Mouse (Mus musculus) urinary bladder, postnatal 4 days (tissue): ENCODE data around the gene Mt3.
"Not testable (repeated sequence)": the region's sequence is repeated elsewhere in the genome, so short reads cannot be mapped to it uniquely, and the experiment has no call there.

ENCODE experiments used
- DNase-seq, 2 experiments: peaks; one replicate each; pipeline ENCODE4 v3.0.0; 2021 to 2022; ENCODE audit warnings: low spot score in 2 of 2

Gene Mt3

DNA sequence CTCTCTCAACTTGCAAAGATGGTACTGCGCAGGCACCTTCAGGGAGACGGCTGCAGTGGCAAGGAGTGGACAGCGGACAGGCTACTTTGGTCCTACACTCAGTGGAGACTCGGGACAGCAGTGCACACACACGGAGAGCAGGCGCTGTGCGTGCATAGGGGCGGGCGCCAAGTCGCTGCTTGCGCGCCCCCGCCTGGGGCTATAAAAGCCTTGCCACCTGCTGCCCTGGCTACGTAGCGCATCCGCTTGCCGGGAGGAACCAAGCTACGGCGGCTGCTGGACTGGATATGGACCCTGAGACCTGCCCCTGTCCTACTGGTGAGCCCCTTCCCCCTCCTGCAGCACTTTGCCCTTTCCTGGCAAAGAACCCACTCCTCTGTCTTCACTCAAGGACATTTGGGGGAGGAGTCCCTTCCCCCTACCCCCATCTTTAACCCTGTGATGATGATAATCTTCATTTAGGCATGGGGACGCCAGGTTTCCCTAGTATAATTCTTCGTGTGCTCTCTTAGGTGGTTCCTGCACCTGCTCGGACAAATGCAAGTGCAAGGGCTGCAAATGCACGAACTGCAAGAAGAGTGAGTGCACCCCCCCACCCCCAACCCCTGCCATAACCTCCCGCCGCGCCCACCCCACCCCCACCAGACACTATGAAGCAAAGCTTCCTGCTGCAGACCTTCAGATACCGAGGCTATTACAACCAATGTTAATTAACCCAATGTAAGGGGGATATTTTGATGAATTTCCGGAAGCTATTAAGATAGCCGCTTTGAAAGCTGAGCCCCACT lies at the start of gene Mt3:
Mt3 (plus strand) TSS at position 95 of the 788 bp plus-strand sequence.
- DNase-seq, result peak in 1 of 2 experiments; percentile 38

DNA sequence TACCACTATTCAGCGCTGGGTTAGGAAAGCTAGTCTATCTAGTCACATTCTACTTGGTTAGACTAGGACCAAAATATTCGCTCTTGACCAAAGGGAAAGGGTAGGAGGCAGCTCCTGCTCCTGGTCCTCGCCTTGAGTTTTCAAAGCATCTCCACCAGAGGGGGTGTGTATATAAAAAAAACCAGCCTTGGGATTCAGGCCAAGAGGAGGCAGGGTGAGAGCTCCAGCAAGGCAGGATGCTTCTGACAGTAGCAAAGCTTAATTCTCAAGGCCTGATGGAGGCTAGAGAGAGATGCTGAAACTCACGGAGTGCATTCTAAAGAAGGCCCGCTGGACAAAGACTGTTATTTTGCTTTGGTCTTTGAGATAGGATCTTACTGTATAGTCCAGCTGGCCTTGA lies 48.3 kb upstream of the Mt3 start:
- no peak for DNase-seq

DNA sequence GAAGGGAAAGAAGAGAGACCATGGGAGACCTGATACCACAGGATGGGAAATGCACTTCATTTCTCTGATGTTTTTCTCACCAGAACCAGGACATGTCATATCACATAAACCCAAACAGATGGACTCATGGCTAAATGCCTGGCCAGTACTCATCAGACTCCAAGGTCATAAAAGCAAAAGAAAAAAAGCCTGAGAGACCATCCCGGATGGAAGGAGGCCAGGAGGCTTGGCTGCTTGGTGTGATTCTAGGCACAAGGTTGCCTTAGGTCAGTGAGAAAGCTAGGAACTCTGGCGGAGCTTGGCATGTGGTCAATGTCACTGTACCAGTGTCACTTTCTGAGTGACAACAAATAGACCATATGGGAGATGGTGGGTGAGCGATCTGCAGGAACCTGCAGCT lies 44.5 kb upstream of the Mt3 start:
- DNase-seq, result peak in 1 of 2 experiments; percentile 30

DNA sequence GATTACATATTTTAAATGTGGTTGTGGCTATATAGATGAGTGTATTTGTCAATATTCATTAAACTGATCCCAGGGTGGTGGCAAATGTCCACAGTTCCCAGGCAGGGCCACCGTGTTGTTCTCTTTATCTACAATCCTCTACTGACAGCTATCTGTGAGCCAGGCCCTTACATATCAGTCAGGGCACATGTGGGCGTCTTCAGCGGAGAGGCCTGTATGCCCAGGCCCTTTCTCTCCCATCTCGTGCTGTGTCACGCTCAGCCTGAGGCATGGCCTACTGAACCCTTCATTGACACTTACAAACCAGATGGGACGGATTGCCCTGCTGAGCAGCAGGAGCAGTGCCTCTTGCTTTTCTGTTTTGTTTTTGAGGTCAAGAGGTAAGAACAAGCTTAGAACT lies 43.0 kb upstream of the Mt3 start:
- no peak for DNase-seq

DNA sequence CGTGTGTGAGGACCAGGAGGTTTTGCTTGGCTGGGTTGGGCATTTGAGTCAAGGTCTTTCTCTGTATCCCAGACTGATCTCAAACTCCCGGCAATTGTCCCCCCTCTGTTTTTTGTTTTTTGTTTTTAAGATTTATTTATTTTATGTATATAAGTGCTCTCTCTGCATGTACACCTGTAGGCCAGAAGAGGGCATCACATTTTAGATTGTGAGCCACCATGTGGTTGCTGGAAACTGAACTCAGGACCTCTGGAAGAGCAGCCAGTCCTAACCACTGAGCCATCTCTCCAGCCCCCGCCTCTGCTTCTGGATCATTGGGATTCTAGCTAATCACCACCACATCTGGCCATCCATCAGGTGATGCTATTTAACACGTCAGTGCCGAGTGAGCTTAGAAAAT lies 42.6 kb upstream of the Mt3 start:
- DNase-seq, result no peak

DNA sequence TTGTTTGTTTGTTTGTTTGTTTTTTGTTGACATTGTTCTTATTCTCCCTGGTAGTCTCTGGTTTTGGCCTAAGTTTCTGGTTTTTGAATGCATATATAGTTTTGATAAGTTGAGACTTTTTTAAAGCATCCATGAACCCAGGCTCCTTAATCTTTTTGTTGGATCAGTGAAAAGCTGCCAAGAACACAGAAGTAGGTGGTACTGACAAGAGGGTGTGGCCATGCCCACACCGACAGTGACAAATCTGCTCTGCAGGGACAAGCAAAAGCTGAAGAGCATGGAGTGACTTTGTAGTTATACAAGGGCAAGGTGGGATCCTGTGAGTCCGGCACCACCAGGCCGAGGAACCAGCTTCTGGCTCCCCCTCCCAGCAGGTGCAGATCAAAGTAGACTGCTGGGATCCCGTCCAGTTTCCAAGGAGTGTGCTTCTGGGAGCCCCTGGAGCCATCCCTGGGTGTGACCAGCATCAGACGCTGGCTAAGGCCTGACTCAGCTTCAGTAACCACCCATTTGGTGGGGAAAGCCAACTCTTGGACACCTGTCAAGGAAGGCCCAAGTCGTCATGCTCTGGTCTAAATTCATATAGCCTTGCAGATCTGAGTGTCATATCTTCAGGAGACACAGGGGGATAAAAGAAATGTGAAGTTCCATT lies 41.8 kb upstream of the Mt3 start:
- DNase-seq, result no peak

DNA sequence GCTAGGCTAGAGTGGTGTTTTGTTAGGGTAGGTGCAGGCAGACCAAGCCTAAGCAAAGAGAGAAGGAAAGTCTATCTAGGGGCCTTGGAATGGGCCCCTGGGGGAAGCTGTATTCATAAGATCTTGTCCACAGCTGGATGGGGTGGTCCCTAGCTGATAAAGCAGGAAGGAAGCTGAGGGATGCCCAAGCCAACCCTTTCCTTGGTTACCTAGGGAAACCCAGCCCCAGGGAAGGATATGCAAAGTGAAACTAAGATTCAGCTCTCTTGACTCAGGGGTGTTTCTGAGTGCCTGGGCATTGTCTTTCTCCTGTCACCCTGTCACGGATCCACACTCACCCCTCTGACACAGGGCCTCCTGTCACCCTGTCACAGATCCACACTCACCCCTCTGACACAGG lies 39.0 kb upstream of the Mt3 start:
- no peak for DNase-seq

DNA sequence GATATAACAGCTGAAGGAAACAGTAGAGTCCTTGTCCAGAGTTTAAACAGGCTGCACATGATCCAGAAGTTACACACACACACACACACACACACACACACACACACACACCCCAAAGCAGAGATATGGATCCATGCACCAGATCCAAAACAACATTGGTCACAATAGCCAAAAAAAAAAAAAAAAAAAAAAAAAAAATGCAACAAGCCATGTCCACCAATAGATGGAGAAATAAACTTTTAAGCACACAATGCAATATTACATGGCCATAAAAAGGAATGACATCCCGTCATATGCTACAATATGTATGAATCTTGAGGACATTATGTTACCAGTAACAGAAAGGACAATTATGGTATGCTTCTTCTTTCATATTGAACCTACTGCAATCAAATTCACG lies 38.4 kb upstream of the Mt3 start:
- DNase-seq, result no peak

DNA sequence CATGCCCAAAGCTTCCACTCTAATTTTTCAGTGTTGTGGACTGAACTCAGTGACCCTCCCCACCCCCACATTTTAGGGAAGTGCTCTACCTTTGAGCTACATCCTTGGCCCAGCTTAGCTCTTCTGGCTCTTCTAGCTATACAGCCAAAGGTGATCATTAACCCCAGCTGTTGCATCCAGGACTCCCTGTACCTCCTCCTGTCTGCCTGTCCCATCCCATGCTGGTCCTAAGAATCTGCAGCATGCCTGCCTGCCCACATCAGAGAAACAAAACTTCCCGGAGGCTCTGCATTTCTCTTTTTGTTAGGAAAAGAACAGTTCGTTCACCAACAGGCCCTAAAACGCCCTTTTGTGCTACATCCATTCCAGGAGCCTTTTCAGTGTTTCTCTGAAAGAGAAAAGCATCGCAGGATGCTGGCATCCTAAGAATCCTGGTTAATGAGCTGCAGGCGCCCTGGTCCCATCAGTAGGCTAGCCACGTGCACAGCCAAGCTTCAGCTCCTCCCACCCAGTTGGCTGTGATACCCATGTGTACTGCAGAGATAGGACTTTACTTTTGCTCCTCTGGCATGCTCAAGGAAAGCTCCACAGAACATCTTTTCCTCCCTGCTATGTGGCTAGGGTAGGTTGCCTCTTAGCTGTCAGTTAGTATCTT lies 33.5 kb upstream of the Mt3 start:
- no peak for DNase-seq

DNA sequence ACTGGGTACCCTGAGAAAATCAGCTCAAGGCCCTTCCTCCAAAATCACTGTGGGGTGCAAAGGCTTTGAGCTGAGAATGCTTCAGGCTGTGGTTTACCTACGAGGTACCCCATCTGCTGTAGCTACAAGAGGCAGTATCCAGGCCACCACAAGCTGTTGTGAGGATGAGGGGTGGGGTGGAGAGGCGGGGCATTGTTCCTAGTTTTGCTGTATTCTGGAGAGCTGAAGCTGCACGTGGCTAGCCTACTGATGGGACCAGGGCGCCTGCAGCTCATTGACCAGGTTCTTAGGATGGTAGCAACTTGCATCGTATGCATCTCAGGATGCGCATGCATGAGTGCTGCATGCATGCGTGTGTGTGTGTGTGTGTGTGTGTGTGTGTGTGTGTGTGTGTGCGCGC lies 30.8 kb upstream of the Mt3 start:
- DNase-seq, result no peak

DNA sequence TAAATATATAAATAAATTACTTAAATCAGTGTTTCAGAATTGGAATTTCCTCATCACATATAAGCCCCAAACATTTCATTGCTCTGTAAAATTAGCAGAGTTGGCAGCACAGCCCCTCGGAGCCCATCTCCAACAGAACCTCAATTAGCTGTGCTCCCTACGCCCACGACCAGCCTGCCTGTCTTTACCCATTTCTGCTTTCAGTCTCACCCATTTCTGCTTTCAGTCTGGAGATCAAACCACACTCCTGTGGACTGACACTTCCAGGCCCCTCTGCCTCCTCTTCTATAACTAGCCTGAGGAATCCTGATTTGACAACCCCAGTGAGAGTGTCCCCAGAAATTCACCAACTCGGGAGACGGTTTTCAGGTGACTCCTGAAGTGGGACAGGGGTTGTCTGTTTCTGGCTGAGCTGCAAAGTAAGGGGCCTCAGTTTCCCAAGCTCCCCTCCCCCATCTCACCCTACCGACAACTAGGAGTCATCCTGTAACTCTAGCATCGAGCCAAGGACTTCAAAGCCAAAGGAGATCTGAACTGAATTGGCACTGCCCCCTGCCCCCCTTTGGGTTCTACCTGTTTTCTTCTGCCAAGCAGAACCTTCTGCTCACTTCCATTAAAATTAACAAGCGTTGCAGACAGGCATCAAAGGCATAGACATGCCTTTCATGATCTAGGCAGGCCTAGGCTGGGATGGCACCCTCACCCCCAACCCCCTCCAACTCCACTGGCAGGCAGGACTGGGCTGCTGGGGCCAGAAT lies 29.5 kb upstream of the Mt3 start:
- no peak for DNase-seq

DNA sequence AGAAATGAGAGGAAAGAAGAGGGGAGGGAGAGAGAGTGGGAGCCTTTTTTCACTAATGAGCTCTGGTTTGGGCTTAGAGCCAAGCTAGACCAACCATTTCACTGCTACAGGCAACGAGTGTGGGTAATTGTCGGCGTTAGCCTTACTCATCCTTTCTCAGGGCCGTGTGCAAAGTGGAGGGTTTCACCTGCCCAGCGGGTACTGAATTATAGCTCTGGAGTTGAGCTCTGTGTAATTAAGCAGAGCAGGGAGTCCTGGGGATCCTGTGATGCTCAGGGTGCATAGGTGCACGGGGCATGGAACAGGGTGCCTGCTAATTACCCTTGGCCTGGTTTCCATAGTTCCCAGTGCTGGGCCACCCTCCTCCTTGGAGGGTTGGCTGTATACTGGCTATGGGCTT lies 24.7 kb upstream of the Mt3 start:
- DNase-seq, result no peak

DNA sequence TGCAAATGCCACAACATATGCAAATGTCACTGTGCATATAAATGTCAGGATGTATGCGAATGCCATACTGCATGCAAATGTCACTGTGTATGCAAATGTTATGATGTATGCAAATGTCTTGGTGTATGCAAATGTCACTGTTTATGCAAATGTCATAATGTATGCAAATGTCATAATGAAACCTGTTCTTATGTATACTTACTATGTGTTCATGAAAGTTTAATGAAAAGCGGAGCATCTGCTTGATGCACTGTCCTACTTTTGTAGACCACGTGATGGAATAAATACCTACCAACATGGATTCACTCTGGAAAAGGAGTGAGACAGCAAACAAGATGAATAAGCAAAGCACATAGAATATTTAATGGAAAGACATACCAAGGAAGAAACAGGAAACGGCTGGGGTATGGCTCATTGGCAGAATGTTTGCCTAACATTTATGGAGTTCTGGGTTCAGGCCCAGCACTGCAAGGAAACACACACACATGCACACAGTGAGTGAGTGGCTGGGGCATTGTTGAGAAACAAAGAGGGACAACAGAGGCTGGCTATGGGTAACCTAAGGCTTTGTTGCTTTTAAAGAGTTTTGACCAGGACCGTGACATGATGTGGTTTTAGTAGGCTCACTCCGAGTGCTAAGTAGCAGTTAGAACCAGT lies 23.1 kb upstream of the Mt3 start:
- no peak for DNase-seq

DNA sequence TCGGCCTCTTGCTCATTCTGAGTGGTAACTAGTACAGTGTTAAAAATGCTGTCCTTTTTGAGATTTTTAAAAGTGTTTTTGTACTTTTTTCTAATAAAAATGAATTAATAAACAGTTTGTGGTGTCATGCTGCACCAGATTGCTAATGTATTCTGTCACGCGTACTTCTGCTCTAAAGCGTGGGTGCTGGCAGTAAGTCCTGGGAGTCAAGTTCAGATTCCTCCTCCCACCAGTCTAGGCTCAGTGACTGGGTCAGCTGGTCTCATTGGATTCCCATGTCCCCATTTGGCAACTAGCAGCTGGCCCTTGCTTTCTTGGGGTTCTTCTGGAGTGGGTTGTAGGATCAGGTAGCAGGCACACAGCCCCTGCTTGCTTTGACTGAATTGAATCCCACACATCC lies 22.3 kb upstream of the Mt3 start:
- no peak for DNase-seq

DNA sequence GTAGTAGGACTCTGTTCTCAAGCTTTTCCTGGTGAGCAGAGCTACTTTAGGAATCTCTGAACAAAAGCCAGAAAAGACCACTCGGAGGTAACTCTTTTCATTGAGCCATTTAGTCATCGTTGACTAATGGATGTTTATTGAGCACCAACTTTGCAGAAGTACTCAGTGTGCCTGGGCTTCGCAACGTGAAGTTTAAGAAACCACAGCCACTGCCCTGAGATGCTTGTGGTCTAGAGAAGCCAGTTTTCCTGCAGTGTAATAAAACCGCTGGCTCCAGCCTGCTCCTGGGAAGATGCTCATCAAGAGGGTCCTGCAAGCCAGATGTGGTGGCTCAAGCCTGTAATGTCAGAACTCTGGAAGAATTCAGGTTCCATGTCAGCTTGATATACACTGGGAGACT lies 20.3 kb upstream of the Mt3 start:
- DNase-seq, result no peak

DNA sequence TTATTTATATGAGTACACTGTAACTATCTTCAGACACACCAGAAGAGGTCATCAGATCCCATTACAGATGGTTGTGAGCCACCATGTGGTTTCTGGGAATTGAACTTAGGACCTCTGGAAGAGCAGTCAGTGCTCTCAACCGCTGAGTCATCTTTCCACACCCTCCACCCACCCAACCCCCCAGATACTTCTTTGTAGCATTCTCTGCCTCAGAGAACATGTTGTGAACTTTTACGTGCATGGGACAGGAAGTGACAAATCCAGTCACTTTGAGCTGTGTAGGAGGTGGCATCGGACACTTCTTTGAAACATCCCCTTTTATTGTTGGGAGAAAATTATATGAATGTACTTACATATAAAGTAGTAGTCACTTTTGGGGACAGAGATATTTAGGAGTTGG lies 17.8 kb upstream of the Mt3 start:
- not testable (repeated sequence) for DNase-seq

DNA sequence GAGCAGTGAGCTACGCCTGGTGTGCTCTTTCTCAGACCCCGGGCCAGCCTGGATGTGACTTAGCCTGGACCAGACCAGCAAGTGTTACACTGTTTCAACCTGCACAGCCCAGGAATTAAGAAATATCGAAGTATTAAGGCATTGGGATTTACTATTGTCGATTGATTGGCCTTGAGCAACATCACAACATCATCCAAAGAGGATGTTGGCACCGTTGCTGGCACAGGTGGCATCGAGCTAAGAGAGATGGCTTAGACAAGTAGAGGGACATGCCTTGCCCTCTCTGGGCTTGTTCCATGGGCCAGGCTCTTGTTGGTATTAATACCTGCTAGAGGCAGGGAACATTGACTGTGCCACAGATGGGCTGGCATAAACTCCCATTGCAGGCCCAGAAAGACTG lies 16.9 kb upstream of the Mt3 start:
- DNase-seq, result no peak

DNA sequence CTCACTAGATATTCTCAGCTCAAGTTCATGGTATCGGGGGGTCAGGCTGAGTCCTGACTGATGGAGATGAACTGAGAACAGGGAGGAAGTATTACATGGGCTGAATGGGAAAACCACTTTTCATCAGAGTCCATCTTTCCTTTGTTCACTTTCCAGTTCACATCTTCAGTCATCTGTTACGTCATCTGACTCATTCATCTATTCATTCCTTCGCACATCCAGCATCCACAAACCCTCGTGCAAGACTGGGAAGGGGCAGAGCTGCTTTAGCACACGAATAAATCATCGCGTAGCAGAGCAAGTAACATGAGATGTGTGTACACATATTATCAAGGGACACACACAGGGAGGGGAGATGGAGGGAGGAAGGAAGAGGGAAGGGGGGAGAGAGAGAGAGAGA lies 16.2 kb upstream of the Mt3 start:
- DNase-seq, result no peak

DNA sequence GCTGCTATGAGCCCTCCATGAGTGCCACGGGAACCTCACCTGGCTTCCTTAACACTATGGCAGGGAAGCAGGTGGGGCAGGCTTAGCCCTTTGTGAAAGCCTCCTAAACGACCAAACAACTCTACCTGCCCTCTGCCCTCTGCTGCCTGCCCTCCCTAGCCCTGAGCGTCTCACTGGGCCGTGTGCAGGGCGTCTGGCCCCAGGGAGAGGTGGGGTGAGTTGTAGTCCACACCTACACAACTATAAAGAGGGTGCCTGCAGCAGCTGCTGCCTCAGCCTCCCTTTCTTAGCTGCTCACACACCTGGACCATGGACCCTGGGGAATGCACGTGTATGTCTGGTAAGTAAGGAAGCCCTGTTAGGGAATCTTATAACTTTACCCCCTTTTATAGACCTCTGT lies 15.5 kb upstream of the Mt3 start, which contains the start of gene Mt4:
Mt4 (plus strand) TSS at position 265 of the 400 bp plus-strand sequence.
- DNase-seq, result no peak

DNA sequence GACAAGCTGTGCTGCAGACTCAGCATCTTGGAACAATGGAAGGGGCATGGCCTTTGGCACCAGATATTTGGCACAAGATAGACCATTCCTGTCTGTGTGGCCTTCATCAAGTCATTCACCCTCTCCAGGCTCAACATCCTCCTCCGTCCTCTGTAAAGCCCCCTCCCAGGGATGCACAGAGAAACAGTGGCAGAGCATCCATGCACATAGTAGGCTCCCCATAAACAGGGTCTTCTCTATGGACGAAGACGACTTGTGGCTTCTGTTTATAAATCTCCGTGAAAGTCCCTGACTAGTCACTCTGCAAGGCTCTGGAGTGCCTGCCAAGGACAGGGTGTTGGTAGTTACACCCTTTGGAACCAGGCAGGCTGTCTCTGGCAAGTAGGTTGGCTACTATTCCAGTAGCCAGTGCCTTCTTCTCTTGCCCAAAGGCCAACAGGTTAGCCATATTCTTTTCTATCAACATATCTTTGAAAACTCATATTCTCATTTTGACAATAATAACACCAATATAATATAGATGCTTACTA lies 12.1 kb upstream of the Mt3 start:
- no peak for DNase-seq

DNA sequence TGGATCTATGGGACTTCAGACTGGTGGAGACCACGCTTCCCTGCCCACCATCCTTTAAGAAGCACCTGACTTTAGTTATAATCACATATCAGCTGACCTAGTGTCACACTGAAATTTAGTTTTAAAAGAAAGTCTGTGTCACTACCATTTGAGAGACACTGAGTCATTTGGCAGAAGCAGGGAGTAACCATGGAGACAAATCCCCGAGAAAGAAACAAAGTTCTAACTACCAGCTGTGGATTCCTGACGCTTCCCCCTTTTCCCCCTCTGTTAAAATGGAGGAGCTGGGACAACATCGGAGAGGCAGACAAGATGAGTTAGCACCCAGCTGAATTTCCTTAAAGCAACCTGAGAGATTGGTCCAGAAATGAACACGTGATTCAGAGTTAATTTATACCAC lies 4.2 kb upstream of the Mt3 start:
- no peak for DNase-seq

DNA sequence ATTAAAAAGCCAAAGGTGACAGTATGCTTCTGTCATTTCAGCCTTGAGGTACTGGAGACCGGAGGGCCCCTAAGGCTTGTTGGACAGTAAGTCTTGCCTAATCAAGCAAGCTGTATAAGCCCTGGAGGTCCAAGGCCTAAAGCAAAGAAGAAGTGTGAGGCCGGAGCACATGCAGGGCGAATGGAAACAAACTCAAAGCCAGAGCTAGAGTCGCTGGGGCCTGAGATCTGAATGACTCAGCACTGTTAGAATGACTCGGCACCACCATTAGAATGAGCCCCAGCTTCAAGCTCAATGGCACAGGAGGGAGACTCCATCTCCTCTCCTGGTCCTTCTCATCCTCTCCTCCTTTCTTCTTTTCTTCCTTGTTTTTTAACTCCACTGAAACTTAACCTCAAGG lies 1.5 kb upstream of the Mt3 start:
- no peak for DNase-seq
